24 mouse cellular contexts compared by ENCODE assay signal in the genomic region with DNA sequence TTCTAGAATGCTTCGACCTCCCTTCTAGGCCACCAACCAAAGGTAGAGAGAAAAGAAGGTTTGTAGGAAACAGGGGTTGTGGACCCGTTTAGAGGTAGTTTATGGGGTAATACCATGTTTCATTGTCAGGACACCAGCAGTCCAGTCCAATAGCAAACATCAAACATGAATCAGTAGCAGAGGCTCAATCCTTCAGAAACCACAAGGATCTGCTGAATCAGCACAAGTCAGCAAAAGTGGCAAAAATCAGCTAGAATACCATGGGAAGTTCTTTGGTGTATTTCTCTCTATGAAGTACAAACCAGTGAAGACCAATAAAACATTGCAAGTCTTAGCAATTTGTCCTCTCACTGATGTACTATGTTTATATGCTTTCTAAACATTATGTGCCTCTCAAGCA.
"Had no signal": no experiment of that assay in that cellular context is flagged by ENCODE, and none has a peak within 500 bp of the region (broad histone marks: within the 10 kb centered on the region; RNA-seq: fewer than 3 reads in every experiment).

No protein-coding gene starts in this region.

- H3K36me3 ChIP-seq: embryonic facial prominence, embryonic 10.5 days; embryonic facial prominence, embryonic 12.5 days; embryonic facial prominence, embryonic 13.5 days; embryonic facial prominence, embryonic 15.5 days; forebrain, embryonic 12.5 days; forebrain, embryonic 15.5 days; heart, embryonic 10.5 days had no signal

- H3K9me3 ChIP-seq: embryonic facial prominence, embryonic 10.5 days; embryonic facial prominence, embryonic 12.5 days; embryonic facial prominence, embryonic 13.5 days; embryonic facial prominence, embryonic 15.5 days; forebrain, embryonic 12.5 days; forebrain, embryonic 13.5 days; forebrain, embryonic 15.5 days; heart, embryonic 10.5 days had no signal

- H3K4me3 ChIP-seq: embryonic facial prominence, embryonic 10.5 days; embryonic facial prominence, embryonic 12.5 days; embryonic facial prominence, embryonic 13.5 days; embryonic facial prominence, embryonic 15.5 days; erythroblast, embryonic 14.5 days; forebrain, embryonic 12.5 days; forebrain, embryonic 13.5 days; forebrain, embryonic 15.5 days; gastrocnemius, adult 2 months; heart, adult 2 months; heart, embryonic 10.5 days had no signal

- H3K27me3 ChIP-seq: embryonic facial prominence, embryonic 12.5 days; embryonic facial prominence, embryonic 13.5 days; embryonic facial prominence, embryonic 15.5 days; forebrain, embryonic 12.5 days; forebrain, embryonic 13.5 days; forebrain, embryonic 15.5 days had no signal

- H3K4me2 ChIP-seq: embryonic facial prominence, embryonic 12.5 days; embryonic facial prominence, embryonic 13.5 days; embryonic facial prominence, embryonic 15.5 days; forebrain, embryonic 12.5 days; forebrain, embryonic 13.5 days; forebrain, embryonic 15.5 days; heart, embryonic 11.5 days had no signal

- H3K4me1 ChIP-seq: embryonic facial prominence, embryonic 10.5 days; embryonic facial prominence, embryonic 12.5 days; embryonic facial prominence, embryonic 13.5 days; embryonic facial prominence, embryonic 15.5 days; forebrain, embryonic 12.5 days; forebrain, embryonic 13.5 days; forebrain, embryonic 15.5 days; heart, embryonic 10.5 days had no signal

- DNase-seq: cerebellum, adult 9-11 months; cerebellum, postnatal 14 days; cerebellum, postnatal 25 days; cerebellum, postnatal 36 days; embryo, embryonic 11 days; forebrain, postnatal 0 days; gastrocnemius, adult 2 months; gastrocnemius, postnatal 10 days; gastrocnemius, postnatal 14 days; gastrocnemius, postnatal 25 days; gastrocnemius, postnatal 36 days; heart, adult 11 months; heart, adult 18-20 months; heart, adult 2 months had no signal

- H3K27ac ChIP-seq: embryonic facial prominence, embryonic 10.5 days; embryonic facial prominence, embryonic 12.5 days; embryonic facial prominence, embryonic 13.5 days; embryonic facial prominence, embryonic 15.5 days; forebrain, embryonic 12.5 days; forebrain, embryonic 13.5 days; forebrain, embryonic 15.5 days; gastrocnemius, adult 2 months; heart, adult 2 months; heart, embryonic 10.5 days had no signal

- H3K9ac ChIP-seq: embryonic facial prominence, embryonic 12.5 days; embryonic facial prominence, embryonic 13.5 days; embryonic facial prominence, embryonic 15.5 days; forebrain, embryonic 12.5 days; forebrain, embryonic 13.5 days; forebrain, embryonic 15.5 days; forebrain, postnatal 0 days had no signal
